Mouse (Mus musculus): ENCODE results near the gene Hivep1.

DNA sequence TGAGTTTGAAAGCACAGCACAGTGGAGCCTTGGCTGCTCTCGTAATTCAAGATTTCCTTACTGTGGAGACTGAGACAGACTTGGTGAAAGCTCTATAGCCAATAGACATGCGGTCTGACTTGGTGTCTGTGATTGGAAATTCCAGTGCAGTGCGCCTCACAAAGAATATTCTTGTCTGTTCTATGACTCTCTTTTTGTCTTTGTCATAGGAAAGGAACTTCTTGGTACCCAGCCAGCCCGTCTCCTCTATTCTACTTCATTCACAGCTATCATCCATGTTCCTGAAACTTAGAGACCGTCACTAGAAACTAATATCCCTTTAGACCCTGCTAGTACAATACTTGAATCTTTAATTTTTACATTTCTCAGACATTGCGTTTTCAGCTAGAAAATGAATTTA is 64.5 kb downstream of the Hivep1 start:
- no peak for TF ChIP-seq FLI1 (IDR thresholded peaks at IDR 0.05; ENCODE audit: low read length)
- TF ChIP-seq GATA1 (IDR thresholded peaks at IDR 0.05; ENCODE audit: borderline replicate concordance, low read length): no peak

Data from megakaryocyte, embryonic 14.5 days (primary cell).